ENCODE assay signal across 13 mouse cellular contexts in genomic region chr6:72699467-72700126, GRCm38 (mm10).
DNase-seq lines count a peak whose midpoint lies in the region; ATAC-seq lines count a peak whose summit lies in the region.
"Had no signal": no experiment of that assay in that cellular context is flagged by ENCODE, and none has a peak within 500 bp of the region (broad histone marks: within the 10 kb centered on the region; RNA-seq: fewer than 3 reads in every experiment).

No protein-coding gene starts in this region.

- no peaks in the 10 kb centered on the region for H3K36me3 ChIP-seq in hindbrain, embryonic 11.5 days (ENCODE audit: control insufficient read depth, insufficient read depth, low read length)
- H3K36me3 ChIP-seq in midbrain, embryonic 15.5 days (replicated peaks) = no peaks in the 10 kb centered on the region
- H3K36me3 ChIP-seq: liver, embryonic 13.5 days had no signal

- no peaks in the 10 kb centered on the region for H3K27me3 ChIP-seq in hindbrain, embryonic 11.5 days (ENCODE audit: control insufficient read depth, insufficient read depth, low read length)
- H3K27me3 ChIP-seq in midbrain, embryonic 15.5 days (replicated peaks) = no peaks in the 10 kb centered on the region
- H3K27me3 ChIP-seq: embryonic facial prominence, embryonic 15.5 days; liver, embryonic 13.5 days had no signal

- DNase-seq in Muller cell, postnatal 12 days (ENCODE audit: inconsistent ontology term) = peak; percentile 49
- peak; percentile 89 for DNase-seq in embryo, embryonic 11 days
- peak; percentile 87 for DNase-seq in hindbrain, embryonic 11.5 days (ENCODE audit: low spot score)
- DNase-seq in cerebellum, postnatal 4 days (ENCODE audit: low spot score in 2 of 2) = no peak
- no peak for DNase-seq in gastrocnemius, postnatal 25 days
- no peak for DNase-seq in cerebellum, postnatal 14 days
- DNase-seq in frontal cortex, postnatal 10 days (ENCODE audit: low spot score in 2 of 2) = no peak
- DNase-seq: gastrocnemius, postnatal 10 days; kidney, adult 9 months; layer of hippocampus, postnatal 36 days; liver, embryonic 13.5 days had no signal

- ATAC-seq in hindbrain, embryonic 11.5 days (ENCODE audit: low FRiP score) = peak; percentile 95
- ATAC-seq in midbrain, embryonic 15.5 days (replicated peaks) = peak; percentile 79; the same call in 1 of the 2 replicates

- H3K4me2 ChIP-seq in hindbrain, embryonic 11.5 days (replicated peaks; ENCODE audit: low read depth, low read length) = no peak overlapping the region
- H3K4me2 ChIP-seq in midbrain, embryonic 15.5 days = no peak overlapping the region
- H3K4me2 ChIP-seq: embryonic facial prominence, embryonic 15.5 days; liver, embryonic 13.5 days had no signal

- H3K4me3 ChIP-seq in hindbrain, embryonic 11.5 days (ENCODE audit: low read depth, low read length) = no peak overlapping the region
- H3K4me3 ChIP-seq in midbrain, embryonic 15.5 days = no peak overlapping the region
- H3K4me3 ChIP-seq: embryonic facial prominence, embryonic 15.5 days; liver, embryonic 13.5 days had no signal

- H3K27ac ChIP-seq in hindbrain, embryonic 11.5 days (ENCODE audit: low read depth, low read length) = peak overlapping the region; percentile 53; the same call in 1 of the 2 replicates
- no peak overlapping the region for H3K27ac ChIP-seq in midbrain, embryonic 15.5 days
- H3K27ac ChIP-seq: embryonic facial prominence, embryonic 15.5 days; liver, embryonic 13.5 days had no signal

- H3K9me3 ChIP-seq in hindbrain, embryonic 11.5 days (ENCODE audit: control insufficient read depth, low read length) = no peaks in the 10 kb centered on the region
- H3K9me3 ChIP-seq in midbrain, embryonic 15.5 days = no peaks in the 10 kb centered on the region
- H3K9me3 ChIP-seq: embryonic facial prominence, embryonic 15.5 days; liver, embryonic 13.5 days had no signal

- no peak overlapping the region for H3K9ac ChIP-seq in hindbrain, embryonic 11.5 days (ENCODE audit: low read depth, low read length)
- H3K9ac ChIP-seq in midbrain, embryonic 15.5 days = no peak overlapping the region
- H3K9ac ChIP-seq: embryonic facial prominence, embryonic 15.5 days; liver, embryonic 13.5 days had no signal

- 25% methylated on average over 5 of the region's 5 CpGs for WGBS in hindbrain, embryonic 11.5 days
- 14% methylated on average over 5 of the region's 5 CpGs for WGBS in midbrain, embryonic 15.5 days

- peaks cover 6% of the 10 kb centered on the region for H3K4me1 ChIP-seq in hindbrain, embryonic 11.5 days (replicated peaks; ENCODE audit: control insufficient read depth, insufficient read depth, low read length)
- H3K4me1 ChIP-seq in midbrain, embryonic 15.5 days = peaks cover 2% of the 10 kb centered on the region; the same call in 1 of the 2 replicates

Comparison
In these comparisons a context has a peak if more than half of its experiments do, and no peak if none do; other contexts are left out.
1. DNase-seq: peak in Muller cell, postnatal 12 days (single experiment), embryo, embryonic 11 days (single experiment) and hindbrain, embryonic 11.5 days (single experiment); none in cerebellum, postnatal 4 days (0 of 2), gastrocnemius, postnatal 25 days (single experiment), cerebellum, postnatal 14 days (0 of 2) and frontal cortex, postnatal 10 days (0 of 2).